Mouse (Mus musculus): ENCODE results near the gene Herc4.

The Herc4 gene

DNA sequence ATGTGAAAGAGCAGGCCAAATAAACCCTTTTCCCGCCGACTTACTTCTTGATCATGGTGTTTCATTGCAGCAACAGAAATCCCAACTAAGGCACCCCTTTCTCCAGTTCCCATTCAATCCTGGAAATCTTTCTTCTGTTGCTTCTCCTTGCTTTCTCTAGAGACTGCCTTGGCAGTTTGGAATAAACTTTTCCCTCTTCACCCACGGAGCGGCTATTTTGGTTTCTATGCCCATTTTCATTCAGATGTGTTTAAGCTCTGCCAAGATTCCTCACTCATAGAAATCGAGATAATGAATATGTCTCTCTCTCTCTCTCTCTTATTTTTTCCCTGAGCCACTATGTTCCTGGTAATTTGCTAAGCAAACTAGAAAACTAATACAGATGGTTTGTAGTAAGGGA, 108.5 kb downstream of the Herc4 start:
- DNase-seq (ENCODE audit: inconsistent ontology term) = no peak

DNA sequence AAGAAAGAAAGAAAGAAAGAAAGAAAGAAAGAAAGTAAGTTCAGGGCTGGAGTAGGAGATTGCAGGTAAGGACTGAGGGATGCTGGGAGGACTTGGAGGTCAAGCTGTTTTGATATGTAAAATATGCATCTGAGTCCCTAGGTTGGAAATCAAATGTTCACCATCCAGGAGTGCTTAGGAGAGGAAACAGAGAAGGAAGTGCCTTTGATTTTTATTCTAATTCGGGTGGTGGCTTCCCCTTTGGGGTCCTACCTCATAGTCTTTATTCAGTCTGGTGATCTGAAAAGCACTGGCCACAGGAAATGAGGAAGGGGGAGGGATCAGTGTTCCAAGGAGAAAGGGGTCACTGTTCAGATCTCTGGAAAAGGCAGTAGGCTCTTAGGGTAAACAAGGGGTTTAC, 116.9 kb downstream of the Herc4 start:
- DNase-seq (ENCODE audit: inconsistent ontology term) = no peak

DNA sequence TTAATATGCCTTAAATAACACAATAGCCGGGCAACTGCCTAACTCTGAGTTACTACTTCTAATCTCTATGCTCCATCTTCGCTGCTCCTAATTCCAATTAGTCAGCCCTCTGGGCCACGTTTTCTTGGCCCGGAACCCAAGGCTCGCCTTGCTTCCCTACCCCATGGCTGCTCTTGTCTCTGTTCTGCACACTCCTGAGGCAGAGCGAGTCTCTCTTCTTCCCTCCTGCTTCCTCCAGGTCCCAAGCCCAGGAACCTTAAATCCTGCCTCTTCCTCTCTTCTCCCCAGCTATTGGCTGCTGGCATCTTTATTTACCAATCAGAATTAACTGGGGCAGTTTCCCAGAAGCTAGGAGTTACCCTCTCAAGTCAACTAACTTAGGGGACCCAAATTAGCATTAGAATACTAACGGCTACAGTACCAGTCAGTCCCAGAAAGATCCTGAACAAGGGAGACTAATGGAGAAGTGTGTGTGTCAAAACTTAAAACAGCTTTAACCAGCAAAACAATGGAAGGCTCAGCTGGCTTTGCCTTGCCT, 122.4 kb downstream of the Herc4 start:
- no peak for DNase-seq (ENCODE audit: inconsistent ontology term)

DNA sequence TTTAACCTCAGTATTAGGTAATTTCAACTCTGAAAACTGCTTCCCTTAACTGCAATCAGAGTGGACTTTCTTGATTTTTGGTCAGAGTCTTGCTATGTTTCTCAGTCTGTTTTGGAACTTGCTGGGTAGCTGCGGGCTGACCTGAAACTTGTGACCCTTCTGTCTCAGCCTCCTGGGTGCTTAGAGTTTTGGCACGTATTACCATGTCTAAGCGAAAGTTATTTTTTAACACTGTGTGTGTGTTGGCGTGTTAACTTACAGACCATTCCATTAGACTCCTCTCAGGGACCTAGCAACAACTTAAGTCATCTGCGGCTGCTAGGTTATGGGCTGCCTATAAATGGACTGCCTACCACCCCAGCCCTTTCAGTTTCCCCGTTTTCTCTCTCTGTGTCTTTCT, 123.8 kb downstream of the Herc4 start:
- no peak for DNase-seq (ENCODE audit: inconsistent ontology term)
